Mouse (Mus musculus): ENCODE data around the gene Trio.
"Not testable (repeated sequence)": the region's sequence is repeated elsewhere in the genome, so short reads cannot be mapped to it uniquely, and the experiment has no call there.

- TF ChIP-seq CTCF (IDR thresholded peaks at IDR 0.05; ENCODE audit: borderline replicate concordance, insufficient read depth, low read depth, low read length); POLR2A (IDR thresholded peaks at IDR 0.05; ENCODE audit: borderline replicate concordance, insufficient read depth, low read length): not testable (repeated sequence)
Measured at GRCm38 (mm10) chr15:27827871-27828270, 197.8 kb downstream of the Trio start.
